Mouse (Mus musculus): Measurements from ENCODE around the gene Gkap1. TPM values are rescaled to one million over a fixed set of nuclear protein-coding genes. Genes with fewer than 3 reads are reported as not detected.

Gene Gkap1
- total and polyA plus RNA-seq, 3 experiments, result 12.1 to 53.5 (median 48.1) TPM

- no peak for DNase-seq
Observed at GRCm38 (mm10) chr13:58201343-58201742, 74.2 kb downstream of the Gkap1 start.

GRCm38 (mm10) chr13:58197981-58198640 lies 77.4 kb downstream of the Gkap1 start:
- DNase-seq, result no peak

- peak; percentile 40 for DNase-seq
Observed at GRCm38 (mm10) chr13:58197211-58197610, 78.3 kb downstream of the Gkap1 start.

GRCm38 (mm10) chr13:58194908-58195307 lies 80.6 kb downstream of the Gkap1 start:
- DNase-seq, result peak; percentile 24

GRCm38 (mm10) chr13:58193221-58193620 lies 82.3 kb downstream of the Gkap1 start:
- DNase-seq, result no peak

- no peak for DNase-seq
Observed at GRCm38 (mm10) chr13:58192146-58192545, 83.4 kb downstream of the Gkap1 start.

GRCm38 (mm10) chr13:58191516-58191915 lies 84.0 kb downstream of the Gkap1 start:
- no peak for DNase-seq

- DNase-seq, result no peak
Observed at GRCm38 (mm10) chr13:58189473-58189872, 86.0 kb downstream of the Gkap1 start.

GRCm38 (mm10) chr13:58188412-58188811 lies 87.1 kb downstream of the Gkap1 start:
- DNase-seq, result peak; percentile 77

GRCm38 (mm10) chr13:58187751-58188150 lies 87.7 kb downstream of the Gkap1 start:
- DNase-seq, result no peak

- no peak for DNase-seq
Observed at GRCm38 (mm10) chr13:58186281-58186680, 89.2 kb downstream of the Gkap1 start.

GRCm38 (mm10) chr13:58184111-58184510 lies 91.4 kb downstream of the Gkap1 start:
- DNase-seq, result peak; percentile 50

Small RNA genes within 50 kb of the gene (microRNA-seq; reads per million reads assigned to microRNA genes)
- 0 reads per million in 2 experiments for gene Mir6369

Other genes with a start within 250 kb of the Gkap1 start
- 1 to 10 TPM in 1 of 2 experiments, under 1 TPM in 1; 0.86 to 3.7 TPM for gene Klhl3, start 162.1 kb downstream of the Gkap1 start, total RNA-seq (2021)
- gene Klhl3, start 162.1 kb downstream of the Gkap1 start, polyA plus RNA-seq (2012; rRNA removed), result 0.86 and 1.1 TPM in 2 replicates
- gene Hnrnpa0, start 147.1 kb downstream of the Gkap1 start, total RNA-seq (2021), result 100 to 1,000 TPM in 1 of 2 experiments, 10 to 100 TPM in 1; 68.1 to 117 TPM
- 79.4 and 96.9 TPM in 2 replicates for gene Hnrnpa0, start 147.1 kb downstream of the Gkap1 start, polyA plus RNA-seq (2012; rRNA removed)
- 10 to 100 TPM; 55.1 to 69.8 TPM for gene Idnk, start 118.0 kb downstream of the Gkap1 start, total RNA-seq (2021)
- 11.0 and 15.3 TPM in 2 replicates for gene Idnk, start 118.0 kb downstream of the Gkap1 start, polyA plus RNA-seq (2012; rRNA removed)
- 100 to 1,000 TPM; 112 to 159 TPM for gene Ubqln1, start 60.0 kb downstream of the Gkap1 start, total RNA-seq (2021)
- 164 and 166 TPM in 2 replicates for gene Ubqln1, start 60.0 kb downstream of the Gkap1 start, polyA plus RNA-seq (2012; rRNA removed)
- 1 to 10 TPM in 1 of 2 experiments, under 1 TPM in 1; 0.63 to 1.1 TPM for gene Kif27, start 83.4 kb upstream of the Gkap1 start, total RNA-seq (2021)
- gene Kif27, start 83.4 kb upstream of the Gkap1 start, polyA plus RNA-seq (2012; rRNA removed), result 0.08 and 0.11 TPM in 2 replicates
- 10 to 100 TPM; 21.0 to 38.2 TPM for gene 2210016F16Rik, start 109.5 kb upstream of the Gkap1 start, total RNA-seq (2021)
- 40.7 and 59.4 TPM in 2 replicates for gene 2210016F16Rik, start 109.5 kb upstream of the Gkap1 start, polyA plus RNA-seq (2012; rRNA removed)
- 10 to 100 TPM; 18.5 to 19.3 TPM for gene Rmi1, start 126.5 kb upstream of the Gkap1 start, total RNA-seq (2021)
- gene Rmi1, start 126.5 kb upstream of the Gkap1 start, polyA plus RNA-seq (2012; rRNA removed), result 15.3 and 18.2 TPM in 2 replicates
- 1,000 to 10,000 TPM in 1 of 2 experiments, 100 to 1,000 TPM in 1; 778 to 1,173 TPM for gene Hnrnpk, start 127.6 kb upstream of the Gkap1 start, total RNA-seq (2021)
- 178 and 197 TPM in 2 replicates for gene Hnrnpk, start 127.6 kb upstream of the Gkap1 start, polyA plus RNA-seq (2012; rRNA removed)